Mouse (Mus musculus) heart, postnatal 0 days (tissue): ENCODE measurements around the gene Ppbp.

Experiments used
- CTCF ChIP-seq: IDR thresholded peaks from 2 replicates; pipeline ENCODE4 v1.5.1; 2016; ENCODE audit warnings: antibody characterized with exemption, control low read depth, low read depth
- EP300 ChIP-seq: IDR thresholded peaks from 2 replicates; pipeline ENCODE4 v1.6.1; 2016; ENCODE audit warnings: antibody characterized with exemption, low read depth

DNA sequence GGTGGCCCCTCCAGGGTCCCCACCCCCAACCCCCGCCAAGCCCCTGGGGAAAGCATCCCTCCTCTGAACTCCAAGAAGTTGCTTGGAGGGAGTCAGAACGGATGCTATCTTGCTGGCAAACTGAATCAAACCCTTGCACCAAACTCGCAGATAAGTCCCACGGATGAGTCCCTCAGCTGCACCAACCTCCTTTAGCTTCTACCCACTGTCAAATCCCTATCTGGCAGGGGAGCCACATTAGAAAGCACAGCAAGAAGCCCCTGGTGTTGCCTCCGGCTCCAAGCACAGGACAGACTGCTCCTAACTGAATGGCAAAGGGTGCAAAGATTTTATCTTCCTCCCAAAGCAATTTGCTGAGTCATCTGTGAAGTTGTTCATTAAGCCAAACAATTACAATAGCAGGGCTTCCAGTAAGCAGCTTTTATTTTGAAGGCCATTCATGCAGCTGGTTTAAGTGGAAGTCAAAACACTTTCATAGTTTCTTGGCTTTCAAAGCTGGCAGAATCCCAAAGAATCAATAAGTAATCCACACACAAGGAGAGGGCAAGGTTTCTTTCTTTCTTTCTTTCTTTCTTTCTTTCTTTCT lies 10.2 kb upstream of the Ppbp start:
- no peak for TF ChIP-seq CTCF
- TF ChIP-seq EP300, result no peak
